ENCODE assay signal across 24 mouse cellular contexts in genomic region chr11:111426715-111427114, GRCm38 (mm10).
"Had no signal": no experiment of that assay in that cellular context is flagged by ENCODE, and none has a peak within 500 bp of the region (broad histone marks: within the 10 kb centered on the region; RNA-seq: fewer than 3 reads in every experiment).

No protein-coding gene starts in this region.

- H3K27me3 ChIP-seq: hindbrain, embryonic 12.5 days; kidney, embryonic 15.5 days; limb, embryonic 13.5 days; limb, embryonic 15.5 days had no signal

- H3K4me2 ChIP-seq: heart, embryonic 11.5 days; hindbrain, embryonic 12.5 days; hindbrain, embryonic 14.5 days; kidney, embryonic 15.5 days; limb, embryonic 13.5 days; limb, embryonic 15.5 days had no signal

- DNase-seq: gastrocnemius, adult 2 months; gastrocnemius, postnatal 10 days; gastrocnemius, postnatal 25 days; heart, adult 18-20 months; heart, postnatal 10 days; heart, postnatal 4 days; kidney, adult 11 months; kidney, adult 2 months; kidney, adult 9 months; kidney, postnatal 14 days; kidney, postnatal 36 days; layer of hippocampus, adult 9-11 months; layer of hippocampus, postnatal 36 days; left cerebral cortex, postnatal 4 days had no signal

- H3K9ac ChIP-seq: hindbrain, embryonic 12.5 days; hindbrain, embryonic 14.5 days; kidney, embryonic 15.5 days; limb, embryonic 13.5 days; limb, embryonic 15.5 days had no signal

- ATAC-seq: hindbrain, embryonic 16.5 days; inflammation-experienced regulatory T-cells, adult 6 months had no signal

- H3K4me1 ChIP-seq: hindbrain, embryonic 10.5 days; hindbrain, embryonic 12.5 days; kidney, embryonic 15.5 days; limb, embryonic 13.5 days; limb, embryonic 15.5 days had no signal

- H3K27ac ChIP-seq: gastrocnemius, adult 2 months; hindbrain, embryonic 10.5 days; hindbrain, embryonic 12.5 days; hindbrain, embryonic 14.5 days; kidney, embryonic 15.5 days; kidney, postnatal 0 days; limb, embryonic 13.5 days; limb, embryonic 15.5 days had no signal

- H3K4me3 ChIP-seq: gastrocnemius, adult 2 months; hindbrain, embryonic 10.5 days; hindbrain, embryonic 12.5 days; kidney, embryonic 15.5 days; limb, embryonic 13.5 days; limb, embryonic 15.5 days had no signal

- H3K36me3 ChIP-seq: hindbrain, embryonic 10.5 days; hindbrain, embryonic 12.5 days; kidney, embryonic 15.5 days; limb, embryonic 13.5 days; limb, embryonic 15.5 days had no signal

- H3K9me3 ChIP-seq: hindbrain, embryonic 10.5 days; hindbrain, embryonic 12.5 days; kidney, embryonic 15.5 days; limb, embryonic 13.5 days; limb, embryonic 15.5 days had no signal
